Mouse (Mus musculus): Measurements from ENCODE around the gene Chrna5.
A peak's percentile ranks its signal among the peaks of the same experiment; 100 is the strongest.

Chrna5 gene

GRCm38 (mm10) chr9:55023326-55023725 lies 42.6 kb downstream of the Chrna5 start:
- no peak for ATAC-seq (ENCODE audit: low TSS enrichment)

GRCm38 (mm10) chr9:55023902-55024583 lies 43.4 kb downstream of the Chrna5 start:
- peak; percentile 64; the same call in 1 of the 2 replicates for ATAC-seq (ENCODE audit: low TSS enrichment)

- ATAC-seq (ENCODE audit: low TSS enrichment): no peak
Observed at GRCm38 (mm10) chr9:55025534-55026274, 45.0 kb downstream of the Chrna5 start.

GRCm38 (mm10) chr9:55026275-55026663 lies 45.6 kb downstream of the Chrna5 start, which contains the start of gene Chrna3:
Gene Chrna3 (minus strand): TSS chr9:55026562.
- ATAC-seq (ENCODE audit: low TSS enrichment): peak; percentile 23; the same call in 1 of the 2 replicates

- no peak; the same call in 1 of the 2 replicates for ATAC-seq (ENCODE audit: low TSS enrichment)
Observed at GRCm38 (mm10) chr9:55031435-55032167, 50.9 kb downstream of the Chrna5 start.

GRCm38 (mm10) chr9:55038948-55039347 lies 58.3 kb downstream of the Chrna5 start:
- no peak for ATAC-seq (ENCODE audit: low TSS enrichment)

- ATAC-seq (ENCODE audit: low TSS enrichment): no peak
Observed at GRCm38 (mm10) chr9:55039983-55040382, 59.3 kb downstream of the Chrna5 start.

- no peak for ATAC-seq (ENCODE audit: low TSS enrichment)
Observed at GRCm38 (mm10) chr9:55041389-55041788, 60.7 kb downstream of the Chrna5 start.

GRCm38 (mm10) chr9:55043688-55044087 lies 63.0 kb downstream of the Chrna5 start:
- no peak for ATAC-seq (ENCODE audit: low TSS enrichment)

GRCm38 (mm10) chr9:55045001-55045400 lies 64.3 kb downstream of the Chrna5 start:
- no peak for ATAC-seq (ENCODE audit: low TSS enrichment)

GRCm38 (mm10) chr9:55046764-55047163 lies 66.1 kb downstream of the Chrna5 start:
- no peak for ATAC-seq (ENCODE audit: low TSS enrichment)

- ATAC-seq (ENCODE audit: low TSS enrichment): no peak
Observed at GRCm38 (mm10) chr9:55048211-55048880, 67.7 kb downstream of the Chrna5 start, which contains the start of gene Chrnb4. Gene Chrnb4 (minus strand): TSS chr9:55048779.

- ATAC-seq (ENCODE audit: low TSS enrichment): no peak
Observed at GRCm38 (mm10) chr9:55055386-55055930, 74.8 kb downstream of the Chrna5 start.

Data from frontal cortex, adult (tissue).